Mouse (Mus musculus) lung, embryonic 16.5 days (tissue): ENCODE results near the gene Trim38. TPM values are rescaled to one million over a fixed set of nuclear protein-coding genes. Genes with fewer than 3 reads are reported as not detected.
"Not testable (repeated sequence)": the region's sequence is repeated elsewhere in the genome, so short reads cannot be mapped to it uniquely, and the experiment has no call there.

Source experiments
- ATAC-seq: fragments of 200-750 bp; cut with Nextera tagmentation; 2 replicates; pipeline ENCODE4 v1.8.0; 2017; ENCODE audit warnings: low read depth, mild to moderate bottlenecking, moderate library complexity
- H3K27ac ChIP-seq: fragments of 300-500 bp; sonication (generic); 2 replicates; pipeline ENCODE4 v1.5.1; 2014; ENCODE audit warnings: mild to moderate bottlenecking, control low read depth, low read length
- H3K27me3 ChIP-seq: fragments of 300-500 bp; sonication (generic); 2 replicates; pipeline ENCODE4 v1.6.1; 2014; ENCODE audit warnings: low read depth, low read length, mixed read lengths; ENCODE audit not compliant: control insufficient read depth, insufficient read depth
- H3K36me3 ChIP-seq: fragments of 300-500 bp; sonication (generic); 2 replicates; pipeline ENCODE4 v1.6.1; 2014; ENCODE audit warnings: low read length; ENCODE audit not compliant: control insufficient read depth, insufficient read depth
- H3K4me1 ChIP-seq: fragments of 300-500 bp; sonication (generic); replicated peaks from 2 replicates; pipeline ENCODE4 v1.6.1; 2014; ENCODE audit warnings: low read length, mixed read lengths; ENCODE audit not compliant: control insufficient read depth, insufficient read depth
- H3K4me2 ChIP-seq: fragments of 300-500 bp; sonication (generic); 2 replicates; pipeline ENCODE4 v1.6.1; 2014; ENCODE audit warnings: low read depth, low read length, control low read depth
- H3K4me3 ChIP-seq: fragments of 300-500 bp; sonication (generic); 2 replicates; pipeline ENCODE4 v1.5.1; 2014; ENCODE audit warnings: mild to moderate bottlenecking, low read length, control low read depth
- H3K9ac ChIP-seq: fragments of 300-500 bp; sonication (generic); 2 replicates; pipeline ENCODE4 v1.6.1; 2014; ENCODE audit warnings: low read length, control low read depth
- H3K9me3 ChIP-seq: fragments of 300-500 bp; sonication (generic); 2 replicates; pipeline ENCODE4 v1.6.1; 2016; ENCODE audit warnings: low read length; ENCODE audit not compliant: control insufficient read depth
- WGBS: fragments of 180-500 bp; shearing (Covaris S2); extraction: QIAGEN DNeasy Blood & Tissue Kit; methylation state at CpG from one replicate; pipeline ENCODE4 v1.1.7; 2014; 5-methylcytosine and 5-hydroxymethylcytosine counted together
- polyA plus RNA-seq: library from polyadenylated mRNA; unstranded; fragments of >200 nt; fragmentation: Nextera tagmentation; extraction: Ambion mirVana; gene quantifications from 2 replicates; pipeline ENCODE4 v1.2.1, GENCODE M21; 2015

The Trim38 gene
- polyA plus RNA-seq, 1 experiment from 2014 or later = not detected

DNA sequence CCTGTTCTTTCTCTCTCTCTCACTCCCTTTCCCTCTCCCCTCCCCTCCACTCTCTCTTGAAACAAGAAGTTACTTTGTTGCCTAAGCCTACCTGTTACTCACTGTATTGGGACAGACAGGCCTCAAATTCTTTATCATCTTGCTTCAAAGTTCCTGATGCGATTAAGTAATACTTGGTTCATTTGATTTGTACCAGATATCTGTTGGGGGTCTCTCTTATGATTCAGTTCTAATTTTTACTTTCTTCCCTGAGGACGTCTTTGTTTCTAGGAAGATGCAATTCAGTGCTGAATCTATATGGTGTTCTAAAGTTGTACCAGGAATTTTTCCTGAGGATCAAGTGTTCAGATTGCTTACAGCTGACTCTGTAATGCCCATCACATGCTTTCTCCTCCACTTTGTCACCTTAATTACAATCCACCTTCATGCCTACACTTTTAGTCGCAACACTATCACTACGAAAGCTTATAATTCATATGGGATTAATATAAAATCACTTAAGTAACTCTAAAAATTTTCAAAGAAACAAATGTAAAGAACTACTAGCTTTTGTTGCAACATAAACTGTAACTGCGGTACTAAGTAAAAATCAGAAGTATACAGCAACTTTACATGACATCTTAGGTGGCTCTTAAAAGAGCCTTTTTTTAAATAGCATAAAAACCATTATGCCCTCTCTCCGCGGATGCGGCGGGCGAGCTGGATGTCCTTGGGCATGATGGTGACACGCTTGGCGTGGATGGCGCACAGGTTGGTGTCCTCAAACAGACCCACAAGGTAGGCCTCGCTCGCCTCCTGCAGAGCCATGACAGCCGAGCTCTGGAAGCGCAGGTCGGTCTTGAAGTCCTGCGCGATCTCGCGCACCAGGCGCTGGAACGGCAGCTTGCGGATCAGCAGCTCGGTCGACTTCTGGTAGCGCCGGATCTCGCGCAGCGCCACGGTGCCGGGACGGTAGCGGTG, 25.0 kb upstream of the Trim38 start:
- Histone ChIP-seq H3K36me3 (no peaks in the 10 kb centered on the region), H3K4me2 (peak overlapping the region; percentile 63), H3K4me1 (peaks cover 19% of the 10 kb centered on the region), H3K27me3 (no peaks in the 10 kb centered on the region), H3K4me3 (peak overlapping the region; percentile 52), H3K9ac (peak overlapping the region; percentile 72), H3K9me3 (no peaks in the 10 kb centered on the region), H3K27ac (peak overlapping the region; percentile 82)
- no peak for ATAC-seq
- 1% methylated on average over 13 of the region's 36 CpGs for WGBS

DNA sequence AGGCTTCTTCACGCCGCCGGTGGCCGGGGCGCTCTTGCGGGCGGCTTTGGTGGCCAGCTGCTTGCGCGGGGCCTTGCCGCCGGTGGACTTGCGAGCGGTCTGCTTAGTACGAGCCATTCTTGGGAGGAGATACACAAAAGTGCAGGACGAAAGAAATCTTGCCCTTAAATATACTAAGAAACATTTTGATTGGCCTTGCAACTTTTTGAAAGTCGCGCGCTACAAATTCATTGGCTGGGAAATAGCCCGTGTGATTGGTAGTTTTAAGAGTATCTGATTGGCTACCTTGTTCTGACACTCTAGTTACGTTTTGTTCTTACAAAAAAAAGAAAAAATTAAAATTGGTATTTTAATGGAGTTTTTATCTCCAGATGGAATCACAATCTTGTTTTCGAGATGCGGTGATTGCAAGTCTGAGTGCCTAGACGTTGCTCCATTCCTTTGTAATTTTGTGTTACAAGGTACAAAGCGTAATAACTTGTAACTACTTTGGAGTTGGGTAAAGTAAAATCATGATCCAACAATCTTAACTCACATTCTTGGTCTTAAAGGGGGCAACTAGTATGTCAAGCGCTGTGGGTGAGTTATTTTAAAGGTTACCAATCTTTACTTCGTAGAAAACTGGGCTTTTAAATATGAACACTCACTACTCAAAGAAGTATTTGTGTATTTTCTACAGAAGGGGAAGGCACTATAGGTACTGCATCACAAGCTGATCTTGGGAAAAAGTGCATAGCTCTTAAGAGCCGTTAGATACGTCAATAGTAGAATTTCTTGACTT, 24.1 kb upstream of the Trim38 start, which contains the start of gene Hist1h3c:
Hist1h3c (minus strand) TSS at position 222 of the 781 bp plus-strand sequence.
- Histone ChIP-seq H3K4me1 (peaks cover 15% of the 10 kb centered on the region), H3K36me3 (no peaks in the 10 kb centered on the region), H3K9me3 (no peaks in the 10 kb centered on the region), H3K4me3 (peak within 1 kb of the TSS; percentile 52), H3K4me2 (peak within 1 kb of the TSS; percentile 63), H3K27me3 (no peaks in the 10 kb centered on the region), H3K27ac (peak within 1 kb of the TSS; percentile 99), H3K9ac (peak within 1 kb of the TSS; percentile 75)
- ATAC-seq = peak; percentile 69
- under 1% methylated on average over 23 of the region's 28 CpGs for WGBS

DNA sequence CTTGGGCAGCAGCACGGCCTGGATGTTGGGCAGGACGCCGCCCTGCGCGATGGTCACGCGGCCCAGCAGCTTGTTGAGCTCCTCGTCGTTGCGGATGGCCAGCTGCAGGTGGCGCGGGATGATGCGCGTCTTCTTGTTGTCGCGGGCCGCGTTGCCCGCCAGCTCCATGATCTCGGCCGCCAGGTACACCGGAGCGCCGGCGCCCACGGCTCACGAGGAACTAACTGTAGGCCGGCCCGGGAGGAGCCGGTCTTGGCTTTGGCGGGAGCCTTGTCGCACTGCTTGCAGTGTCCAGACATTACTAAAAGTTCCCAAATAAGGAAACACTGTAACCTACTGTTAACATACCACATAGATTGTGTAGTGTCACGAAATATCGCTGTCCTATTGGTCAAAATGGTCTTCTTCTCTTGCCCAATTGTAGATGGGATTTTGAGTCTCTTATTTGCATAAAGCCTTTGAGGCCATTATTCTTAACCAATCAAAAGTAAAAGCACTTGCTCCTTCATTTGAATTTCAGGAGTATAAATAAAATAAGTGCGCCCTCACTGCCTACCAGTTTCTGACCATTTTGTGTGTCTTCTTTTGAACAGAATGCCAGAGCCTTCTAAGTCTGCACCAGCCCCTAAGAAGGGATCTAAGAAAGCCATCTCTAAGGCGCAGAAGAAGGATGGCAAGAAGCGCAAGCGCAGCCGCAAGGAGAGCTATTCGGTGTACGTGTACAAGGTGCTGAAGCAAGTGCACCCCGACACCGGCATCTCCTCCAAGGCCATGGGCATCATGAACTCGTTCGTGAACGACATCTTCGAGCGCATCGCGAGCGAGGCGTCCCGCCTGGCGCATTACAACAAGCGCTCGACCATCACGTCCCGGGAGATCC, 23.3 kb upstream of the Trim38 start, which contains the start of gene Hist1h2bb:
Hist1h2bb (plus strand) TSS at position 534 of the 880 bp plus-strand sequence.
- under 1% methylated on average over 38 of the region's 58 CpGs for WGBS
- Histone ChIP-seq H3K9ac (peak within 1 kb of the TSS; percentile 75), H3K4me2 (peak within 1 kb of the TSS; percentile 63), H3K4me1 (peaks cover 15% of the 10 kb centered on the region), H3K27ac (peak within 1 kb of the TSS; percentile 99), H3K4me3 (peak within 1 kb of the TSS; percentile 52)
- H3K9me3 ChIP-seq, H3K27me3 ChIP-seq, H3K36me3 ChIP-seq: not testable (repeated sequence)
- peak; percentile 92 for ATAC-seq

DNA sequence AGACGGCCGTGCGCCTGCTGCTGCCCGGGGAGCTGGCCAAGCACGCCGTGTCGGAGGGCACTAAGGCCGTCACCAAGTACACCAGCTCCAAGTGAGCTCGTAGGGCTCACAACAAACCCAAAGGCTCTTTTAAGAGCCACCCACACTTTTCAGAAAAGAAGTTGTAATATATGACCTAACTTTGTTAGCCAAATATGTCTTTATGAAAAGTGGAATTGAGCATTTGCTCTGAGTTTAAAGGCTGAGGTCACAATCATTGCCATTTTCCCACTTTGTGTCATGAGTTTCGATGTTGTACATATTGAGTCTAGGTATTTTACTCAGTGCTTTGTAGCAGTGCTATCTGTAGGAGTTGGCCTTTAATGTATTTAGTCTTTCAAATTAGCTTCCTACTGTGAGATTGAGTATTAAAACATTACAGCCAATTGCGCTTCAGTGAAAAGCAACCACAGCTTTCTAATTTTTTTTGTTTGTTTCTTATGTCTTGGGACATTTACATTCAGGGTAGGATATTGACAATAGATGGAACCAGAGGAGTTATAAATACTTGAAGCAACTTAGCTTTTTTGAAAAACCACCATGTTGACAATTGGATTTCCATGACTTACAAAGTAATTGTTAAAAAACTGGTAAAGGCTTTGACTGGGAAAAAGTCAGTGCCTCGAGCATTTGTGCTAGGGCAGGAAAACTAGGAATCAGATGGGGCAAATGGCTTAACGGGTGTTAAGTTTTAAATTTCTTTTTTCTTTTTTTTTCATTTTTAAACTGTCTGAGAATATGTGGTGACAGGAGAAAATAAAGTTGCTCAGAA, 22.4 kb upstream of the Trim38 start:
- 3% methylated on average over 10 of the region's 13 CpGs for WGBS
- Histone ChIP-seq H3K9ac (peak overlapping the region; percentile 67), H3K4me3 (peak overlapping the region; percentile 52), H3K27me3 (no peaks in the 10 kb centered on the region), H3K4me1 (peaks cover 13% of the 10 kb centered on the region), H3K27ac (peak overlapping the region; percentile 99), H3K36me3 (no peaks in the 10 kb centered on the region), H3K9me3 (no peaks in the 10 kb centered on the region), H3K4me2 (peak overlapping the region; percentile 52)
- ATAC-seq = peak; percentile 4; the same call in 1 of the 2 replicates

DNA sequence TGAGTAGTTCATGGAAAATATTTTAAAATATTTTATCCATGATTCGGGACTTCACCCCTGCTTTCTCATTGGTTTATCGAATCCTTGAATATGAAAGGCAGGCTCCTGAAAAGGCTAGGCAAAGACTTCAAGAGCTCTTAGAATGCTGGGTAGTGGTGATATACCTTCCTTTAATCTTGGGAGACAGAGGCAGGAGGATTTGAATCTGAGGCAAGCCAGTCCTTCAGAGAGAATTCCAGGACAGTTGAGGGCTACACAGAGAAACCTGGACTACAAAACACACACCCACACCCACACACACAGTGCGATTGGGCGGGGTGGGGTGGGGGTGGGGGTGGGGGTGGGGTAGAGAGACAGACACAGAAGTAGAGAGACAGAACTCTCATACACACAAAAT, 21.8 kb upstream of the Trim38 start:
- H3K4me2 ChIP-seq = peak overlapping the region; percentile 52
- no peak for ATAC-seq

DNA sequence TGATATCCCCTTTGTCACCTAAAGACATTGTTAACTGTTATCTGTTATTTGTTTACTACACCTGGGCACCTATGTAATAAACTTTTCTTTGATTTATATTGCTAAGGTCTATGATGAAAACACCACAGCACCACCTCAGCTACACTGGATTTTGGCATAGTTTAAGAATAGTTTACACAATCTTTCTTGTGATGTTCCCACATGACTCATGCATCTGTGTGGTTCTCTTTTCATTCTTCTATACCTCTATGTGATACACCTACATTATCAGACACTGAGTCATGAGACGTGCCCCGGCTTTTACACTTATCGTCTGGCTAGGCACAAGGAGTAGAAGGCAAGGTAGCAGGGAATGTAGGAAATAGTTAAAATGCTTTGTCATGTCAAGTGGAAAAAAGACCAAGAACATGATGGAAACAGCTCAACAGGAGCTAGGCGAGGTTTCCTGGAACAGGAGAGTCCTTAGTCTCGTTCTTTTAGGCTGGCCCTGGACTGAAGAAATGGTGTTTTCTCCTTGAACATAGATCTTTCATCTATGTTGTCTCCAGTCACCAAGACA, 20.1 kb upstream of the Trim38 start:
- no peak overlapping the region for H3K4me3 ChIP-seq
- peaks cover 14% of the 10 kb centered on the region for H3K4me1 ChIP-seq
- no peaks in the 10 kb centered on the region for H3K9me3 ChIP-seq
- H3K27ac ChIP-seq = 0 out of 2 replicates have a peak overlapping the region, but pooled peaks have one; percentile 1
- H3K27me3 ChIP-seq = no peaks in the 10 kb centered on the region
- whole genome bisulfite sequencing = 86% methylated on average over 5 of the region's 5 CpGs
- H3K9ac ChIP-seq = no peak overlapping the region
- ATAC-seq = no peak
- no peak overlapping the region for H3K4me2 ChIP-seq
- H3K36me3 ChIP-seq = no peaks in the 10 kb centered on the region

More for the DNA sequence above, 21.8 kb upstream of the Trim38 start:
- WGBS = 3% methylated on average over 4 of the region's 4 CpGs
- no peak overlapping the region; the same call in 1 of the 2 replicates for H3K4me3 ChIP-seq
- H3K9me3 ChIP-seq = no peaks in the 10 kb centered on the region
- H3K27me3 ChIP-seq = no peaks in the 10 kb centered on the region
- H3K9ac ChIP-seq = peak overlapping the region; percentile 55
- H3K4me1 ChIP-seq = peaks cover 14% of the 10 kb centered on the region
- no peaks in the 10 kb centered on the region for H3K36me3 ChIP-seq
- peak overlapping the region; percentile 99 for H3K27ac ChIP-seq

DNA sequence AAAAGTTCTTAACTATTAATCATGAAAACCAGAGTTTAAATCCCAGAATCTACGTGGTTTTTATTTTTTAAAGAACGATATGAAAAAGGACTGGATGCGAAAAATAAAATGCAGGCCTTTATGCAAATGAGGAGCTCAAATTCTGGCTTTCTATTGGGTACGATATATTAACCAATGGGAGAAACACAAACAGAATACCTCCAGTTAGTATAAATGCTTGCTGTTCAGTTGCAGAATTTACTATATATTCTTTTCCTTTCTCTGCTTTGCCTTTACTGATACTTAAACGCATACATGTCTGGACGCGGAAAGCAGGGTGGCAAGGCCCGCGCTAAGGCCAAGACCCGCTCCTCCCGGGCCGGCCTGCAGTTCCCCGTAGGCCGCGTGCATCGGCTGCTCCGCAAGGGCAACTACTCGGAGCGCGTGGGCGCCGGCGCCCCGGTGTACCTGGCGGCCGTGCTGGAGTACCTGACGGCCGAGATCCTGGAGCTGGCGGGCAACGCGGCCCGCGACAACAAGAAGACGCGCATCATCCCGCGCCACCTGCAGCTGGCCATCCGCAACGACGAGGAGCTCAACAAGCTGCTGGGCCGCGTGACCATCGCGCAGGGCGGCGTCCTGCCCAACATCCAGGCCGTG, 18.8 kb upstream of the Trim38 start, which contains the start of gene Hist1h2ab:
Hist1h2ab (plus strand) TSS at position 288 of the 639 bp plus-strand sequence.
- under 1% methylated on average over 26 of the region's 47 CpGs for WGBS
- H3K27me3 ChIP-seq = not testable (repeated sequence)

More for the DNA sequence above, 18.8 kb upstream of the Trim38 start, which contains the start of gene Hist1h2ab:
- Histone ChIP-seq H3K9ac (peak within 1 kb of the TSS; percentile 67), H3K27ac (peak within 1 kb of the TSS; percentile 98), H3K4me2 (peak within 1 kb of the TSS; percentile 65), H3K4me3 (peak within 1 kb of the TSS; percentile 49), H3K4me1 (peaks cover 14% of the 10 kb centered on the region)
- H3K9me3 ChIP-seq, H3K36me3 ChIP-seq: not testable (repeated sequence)
- ATAC-seq = peak; percentile 47
